Mouse (Mus musculus): ENCODE results near the gene Slx1b.

DNA sequence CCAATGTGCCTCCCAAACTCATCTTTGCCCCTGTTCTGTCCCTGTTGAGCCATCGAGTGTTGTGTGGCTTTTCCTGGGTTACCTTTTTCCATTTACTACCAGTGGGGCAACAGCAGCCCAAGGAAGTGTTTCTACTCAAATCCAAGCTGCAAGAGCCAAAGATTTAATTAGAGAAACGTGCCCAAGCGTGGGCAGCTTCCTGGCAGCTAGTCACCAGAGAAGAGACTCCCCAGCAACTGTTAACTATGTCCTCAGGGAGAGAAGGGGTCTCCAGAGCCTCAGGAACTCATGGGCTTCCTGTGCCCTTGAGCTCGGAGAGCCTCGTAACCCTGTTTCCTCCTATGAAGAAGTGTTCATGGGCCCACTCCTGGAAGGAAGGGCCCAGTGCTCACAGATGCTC, 45.4 kb upstream of the Slx1b start:
- TF ChIP-seq CTCF (IDR thresholded peaks at IDR 0.05; ENCODE audit: extremely low read depth, insufficient read depth, insufficient read length, insufficient replicate concordance) (no peak), POLR2A (IDR thresholded peaks at IDR 0.05; ENCODE audit: low read depth, low read length) (no peak)
